Mouse (Mus musculus) midbrain, embryonic 14.5 days (tissue): ENCODE results near the gene Sparc. TPM values are rescaled to one million over a fixed set of nuclear protein-coding genes. Genes with fewer than 3 reads are reported as not detected.

Experiments
- ATAC-seq: fragments of 200-750 bp; cut with Nextera tagmentation; 2 replicates; pipeline ENCODE4 v1.8.0; 2017; ENCODE audit warnings: moderate number of reproducible peaks, moderate library complexity; ENCODE audit not compliant: low FRiP score, low TSS enrichment
- DNase-seq: peaks from one replicate; pipeline ENCODE4 v3.0.0-alpha.2; 2015
- H3K27ac ChIP-seq: fragments of 300-500 bp; sonication (generic); replicated peaks from 2 replicates; pipeline ENCODE4 v1.5.1; 2014; ENCODE audit warnings: mild to moderate bottlenecking, low read depth, low read length, moderate library complexity
- H3K27me3 ChIP-seq: fragments of 300-500 bp; sonication (generic); 2 replicates; pipeline ENCODE4 v1.6.1; 2014; ENCODE audit warnings: low read length, control low read depth, mixed read lengths; ENCODE audit not compliant: control insufficient read depth, insufficient read depth
- H3K36me3 ChIP-seq: fragments of 300-500 bp; sonication (generic); 2 replicates; pipeline ENCODE4 v1.6.1; 2014; ENCODE audit warnings: low read length, control low read depth; ENCODE audit not compliant: control insufficient read depth, insufficient read depth
- H3K4me1 ChIP-seq: fragments of 300-500 bp; sonication (generic); 2 replicates; pipeline ENCODE4 v1.6.1; 2014; ENCODE audit warnings: mild to moderate bottlenecking, antibody characterized with exemption, low read length, control low read depth; ENCODE audit not compliant: control insufficient read depth, insufficient read depth
- H3K4me2 ChIP-seq: fragments of 300-500 bp; sonication (generic); 2 replicates; pipeline ENCODE4 v1.6.1; 2014; ENCODE audit warnings: mild to moderate bottlenecking, low read length, moderate library complexity
- H3K4me3 ChIP-seq: fragments of 300-500 bp; sonication (generic); replicated peaks from 2 replicates; pipeline ENCODE4 v1.5.1; 2014; ENCODE audit warnings: low read depth, low read length
- H3K9ac ChIP-seq: fragments of 300-500 bp; sonication (generic); replicated peaks from 2 replicates; pipeline ENCODE4 v1.6.1; 2014; ENCODE audit warnings: mild to moderate bottlenecking, low read length, moderate library complexity
- H3K9me3 ChIP-seq: fragments of 300-500 bp; sonication (generic); 2 replicates; pipeline ENCODE4 v1.6.1; 2016; ENCODE audit warnings: low read length, control low read depth, mixed read lengths; ENCODE audit not compliant: control insufficient read depth
- WGBS: fragments of 180-500 bp; shearing (Covaris S2); extraction: QIAGEN DNeasy Blood & Tissue Kit; methylation state at CpG from one replicate; pipeline ENCODE4 v1.1.7; 2014; 5-methylcytosine and 5-hydroxymethylcytosine counted together
- polyA plus RNA-seq: library from polyadenylated mRNA; unstranded; fragments of >200 nt; fragmentation: Nextera tagmentation; extraction: Ambion mirVana; gene quantifications from 2 replicates; pipeline ENCODE4 v1.2.1, GENCODE M21; 2014

Sparc gene
- polyA plus RNA-seq, 1 experiment from 2014 or later: 427 TPM

DNA sequence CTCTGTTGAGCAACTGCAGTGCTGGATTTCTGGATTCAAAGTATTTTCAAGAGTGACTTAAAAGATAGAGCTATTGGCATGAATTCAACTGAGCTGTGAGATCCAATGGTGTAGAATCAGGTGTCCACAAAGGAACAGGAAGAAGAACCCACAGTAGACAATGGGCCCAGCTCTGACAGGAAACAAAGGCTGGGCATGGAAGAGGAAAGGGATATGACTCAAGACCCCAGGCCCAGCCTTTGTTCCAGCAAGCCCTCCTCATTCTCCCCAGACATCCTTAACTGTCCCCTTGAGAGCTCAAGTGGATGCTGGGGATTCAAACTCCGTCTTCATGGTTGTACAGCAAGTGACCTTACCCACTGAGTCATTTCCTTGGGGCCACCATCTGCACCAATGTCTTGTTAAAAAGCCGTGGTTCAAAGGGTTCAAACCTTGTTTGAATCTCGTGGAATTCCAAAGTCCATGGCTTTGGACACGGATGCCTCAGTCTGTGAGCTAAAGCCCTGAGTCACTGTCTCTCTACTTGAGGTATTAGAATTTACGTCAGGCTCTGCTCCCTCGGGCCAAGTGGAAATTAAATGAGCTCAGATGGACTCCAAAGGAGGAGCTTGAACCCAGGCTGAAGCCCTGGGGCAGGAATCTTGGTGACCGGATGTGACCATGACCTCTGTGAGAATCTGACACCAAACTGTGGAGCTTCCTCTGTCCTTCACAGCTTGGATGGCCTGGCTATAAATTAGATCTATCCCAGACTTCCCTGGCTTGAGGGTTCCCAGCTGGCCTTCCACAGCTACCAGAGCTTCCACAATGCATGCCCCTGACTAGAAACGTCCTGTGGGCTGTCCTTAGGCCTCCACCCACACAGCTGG is 17.1 kb downstream of the Sparc start:
- ATAC-seq (no peak), DNase-seq (no peak)
- H3K4me1 ChIP-seq: no peaks in the 10 kb centered on the region
- H3K27me3 ChIP-seq: no peaks in the 10 kb centered on the region
- WGBS: 84% methylated on average over 8 of the region's 8 CpGs
- H3K4me2 ChIP-seq: no peak overlapping the region
- H3K36me3 ChIP-seq: 0 out of 2 replicates have a peak, but pooled peaks cover 6% of the 10 kb centered on the region
- no peak overlapping the region for H3K9ac ChIP-seq
- no peaks in the 10 kb centered on the region for H3K9me3 ChIP-seq
- H3K27ac ChIP-seq: no peak overlapping the region
- no peak overlapping the region for H3K4me3 ChIP-seq

DNA sequence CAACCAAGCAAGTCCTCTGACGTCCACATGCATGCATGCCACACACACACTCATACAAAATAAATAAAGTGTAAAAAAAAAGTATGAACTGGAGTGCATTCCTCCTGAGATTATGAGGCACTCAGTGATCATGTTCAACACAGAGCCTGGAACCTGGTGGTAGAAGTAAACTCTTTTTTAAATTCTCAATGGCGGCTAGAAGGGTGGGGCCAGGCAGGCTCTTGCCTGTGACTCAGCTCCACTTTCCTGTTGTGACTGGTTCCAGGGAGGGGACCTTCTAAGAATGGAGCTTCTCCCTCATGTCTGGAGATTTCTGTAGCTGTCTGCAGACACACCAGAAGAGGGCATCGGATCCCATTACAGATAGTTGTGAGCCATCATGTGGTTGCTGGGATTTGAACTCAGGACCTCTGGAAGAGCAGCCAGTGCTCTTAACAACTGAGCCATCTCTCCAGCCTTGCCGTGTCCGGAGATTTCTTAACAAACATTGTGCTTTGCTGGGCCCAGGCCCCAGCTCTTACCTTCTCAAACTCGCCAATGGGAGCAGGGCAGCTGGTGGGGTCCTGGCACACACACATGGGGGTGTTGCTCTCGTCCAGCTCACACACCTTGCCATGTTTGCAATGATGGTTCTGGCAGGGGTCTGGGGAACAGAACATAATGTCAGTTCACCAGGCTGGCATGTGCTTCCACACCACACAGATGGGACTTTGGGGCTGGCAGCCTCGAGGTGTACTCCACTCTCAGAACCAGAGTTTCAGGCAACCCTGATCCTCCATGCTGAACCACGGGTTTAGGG is 18.1 kb downstream of the Sparc start:
- DNase-seq (no peak), ATAC-seq (no peak)
- Histone ChIP-seq H3K4me1 (no peaks in the 10 kb centered on the region), H3K4me2 (no peak overlapping the region), H3K27ac (no peak overlapping the region), H3K9ac (no peak overlapping the region), H3K36me3 (0 out of 2 replicates have a peak, but pooled peaks cover 6% of the 10 kb centered on the region), H3K27me3 (no peaks in the 10 kb centered on the region), H3K9me3 (no peaks in the 10 kb centered on the region), H3K4me3 (no peak overlapping the region)
- 88% methylated on average over 9 of the region's 9 CpGs for WGBS

DNA sequence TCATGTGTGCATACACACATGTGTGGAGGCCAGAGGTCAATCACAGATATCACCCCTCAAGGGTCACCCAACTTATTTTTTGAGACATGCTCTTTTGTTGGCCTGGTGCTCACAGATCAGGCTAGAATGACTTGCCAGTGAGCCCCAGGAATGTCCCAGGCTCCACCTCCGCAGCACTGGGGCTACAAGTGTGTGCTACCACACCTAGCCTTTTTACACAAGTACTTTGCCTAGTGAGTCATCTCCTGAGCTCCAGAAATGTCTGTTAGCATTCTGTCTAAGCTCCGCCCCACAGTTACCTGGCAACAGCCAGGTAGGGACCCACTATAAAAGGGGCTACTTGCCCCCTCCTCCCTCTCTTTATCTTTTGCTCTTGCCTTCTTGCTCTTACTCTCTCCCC is 22.1 kb downstream of the Sparc start:
- WGBS: 95% methylated on average over 2 of the region's 2 CpGs
- DNase-seq: no peak
- Histone ChIP-seq H3K4me2 (no peak overlapping the region), H3K9ac (no peak overlapping the region), H3K36me3 (peaks cover 6% of the 10 kb centered on the region; the same call in 1 of the 2 replicates), H3K27ac (no peak overlapping the region), H3K4me1 (no peaks in the 10 kb centered on the region), H3K9me3 (no peaks in the 10 kb centered on the region), H3K4me3 (no peak overlapping the region), H3K27me3 (no peaks in the 10 kb centered on the region)
- ATAC-seq: no peak

DNA sequence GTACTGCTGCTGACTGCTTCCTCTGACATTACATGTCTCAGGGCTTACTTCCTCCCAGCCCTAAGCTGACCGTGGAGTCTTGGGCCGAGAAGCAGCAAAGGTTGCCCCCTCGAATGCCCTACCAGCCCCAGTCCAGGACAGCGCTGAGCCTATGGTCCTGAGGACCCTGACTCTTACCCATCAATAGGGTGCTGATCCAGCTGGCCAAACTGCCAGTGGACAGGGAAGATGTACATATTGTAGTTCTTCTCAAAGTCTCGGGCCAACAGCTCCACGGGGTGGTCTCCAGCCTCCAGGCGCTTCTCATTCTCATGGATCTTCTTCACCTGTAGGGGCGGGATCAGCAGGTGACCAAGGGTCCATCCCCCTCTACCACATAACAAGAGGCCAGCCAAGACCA is 24.6 kb downstream of the Sparc start:
- no peak for DNase-seq
- ATAC-seq: no peak
- Histone ChIP-seq H3K27me3 (no peaks in the 10 kb centered on the region), H3K9ac (no peak overlapping the region), H3K4me3 (no peak overlapping the region), H3K27ac (no peak overlapping the region), H3K4me2 (no peak overlapping the region), H3K36me3 (peaks cover 5% of the 10 kb centered on the region; the same call in 1 of the 2 replicates), H3K9me3 (no peaks in the 10 kb centered on the region), H3K4me1 (no peaks in the 10 kb centered on the region)
- 93% methylated on average over 8 of the region's 8 CpGs for WGBS

DNA sequence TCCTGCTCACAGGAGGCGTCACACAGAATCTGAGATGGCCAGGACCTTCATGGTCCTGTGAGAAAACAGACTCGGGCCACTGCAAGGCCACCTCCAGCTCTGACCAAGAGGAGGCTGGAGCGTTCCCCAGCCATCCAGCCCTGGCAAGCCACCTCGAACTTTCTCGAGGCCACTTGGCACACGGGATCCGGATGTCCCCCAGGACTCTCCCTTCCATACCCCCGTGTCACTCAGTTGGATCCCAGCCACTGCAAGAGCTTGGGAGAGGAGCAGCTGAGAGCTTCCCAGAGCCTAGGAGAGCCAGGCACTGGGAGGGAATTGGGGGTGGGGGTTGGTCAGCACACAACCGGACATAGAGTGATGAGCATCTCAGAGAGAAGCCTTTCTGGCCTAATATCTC is 25.5 kb downstream of the Sparc start:
- Histone ChIP-seq H3K9me3 (no peaks in the 10 kb centered on the region), H3K27me3 (no peaks in the 10 kb centered on the region), H3K4me3 (no peak overlapping the region), H3K4me1 (no peaks in the 10 kb centered on the region), H3K9ac (no peak overlapping the region), H3K27ac (no peak overlapping the region), H3K36me3 (peaks cover 3% of the 10 kb centered on the region; the same call in 1 of the 2 replicates), H3K4me2 (no peak overlapping the region)
- ATAC-seq (no peak), DNase-seq (no peak)
- WGBS: 88% methylated on average over 9 of the region's 9 CpGs

DNA sequence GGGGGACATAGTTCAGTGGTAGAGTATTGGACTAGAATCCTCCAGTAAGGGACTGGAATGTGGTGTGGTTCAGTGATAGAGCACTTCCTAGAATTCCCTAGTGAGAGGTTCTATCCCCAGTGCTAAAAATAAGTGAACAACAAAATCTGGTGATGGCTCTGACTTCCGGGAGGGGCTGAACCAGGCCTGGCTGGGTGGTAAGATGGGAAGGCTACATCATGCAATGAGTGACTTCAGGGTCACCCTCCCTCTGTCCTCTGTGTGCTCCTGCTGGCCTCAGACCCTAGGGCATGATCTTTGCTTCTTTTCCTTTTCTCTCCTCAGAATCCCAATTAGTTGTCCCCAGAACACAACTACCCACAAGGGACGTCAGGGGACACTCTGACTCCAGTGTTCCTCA is 25.9 kb downstream of the Sparc start:
- Histone ChIP-seq H3K9ac (no peak overlapping the region), H3K4me2 (no peak overlapping the region), H3K27me3 (no peaks in the 10 kb centered on the region), H3K9me3 (no peaks in the 10 kb centered on the region), H3K4me3 (no peak overlapping the region), H3K36me3 (peaks cover 3% of the 10 kb centered on the region; the same call in 1 of the 2 replicates), H3K27ac (no peak overlapping the region), H3K4me1 (no peaks in the 10 kb centered on the region)
- ATAC-seq (no peak), DNase-seq (no peak)
- WGBS: 83% methylated on average over 2 of the region's 2 CpGs

DNA sequence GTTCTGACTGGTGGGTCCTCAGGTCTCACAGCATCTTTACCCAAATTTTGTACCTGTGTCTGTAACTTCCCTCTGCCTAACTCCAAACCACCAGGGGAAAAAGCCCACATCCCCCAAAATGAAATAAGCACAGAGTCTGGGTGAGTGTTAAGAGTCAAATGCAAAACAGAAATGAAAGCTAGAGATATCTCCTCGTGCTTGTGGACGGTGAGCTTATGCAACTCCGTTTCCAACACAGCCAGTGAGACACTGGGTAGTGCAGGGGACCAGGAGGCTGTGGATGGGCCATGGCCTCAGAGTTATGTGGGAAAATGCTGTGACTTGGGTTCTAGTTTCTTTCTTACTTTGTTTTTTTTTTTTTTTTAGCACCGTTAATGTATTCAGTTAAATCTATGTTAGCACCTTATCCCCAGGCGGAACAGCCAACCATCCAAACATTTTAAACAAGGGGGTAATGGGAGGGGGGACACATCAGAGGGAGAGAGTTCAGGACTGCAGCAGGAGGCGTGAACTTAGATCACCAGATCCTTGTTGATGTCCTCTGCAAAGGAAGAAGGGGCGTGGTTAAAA is 27.8 kb downstream of the Sparc start:
- Histone ChIP-seq H3K4me3 (no peak overlapping the region), H3K4me2 (no peak overlapping the region), H3K36me3 (peaks cover 3% of the 10 kb centered on the region; the same call in 1 of the 2 replicates), H3K4me1 (no peaks in the 10 kb centered on the region), H3K27me3 (no peaks in the 10 kb centered on the region), H3K9ac (no peak overlapping the region), H3K27ac (no peak overlapping the region), H3K9me3 (no peaks in the 10 kb centered on the region)
- no peak for DNase-seq
- ATAC-seq: no peak
- WGBS: 89% methylated on average over 7 of the region's 7 CpGs

DNA sequence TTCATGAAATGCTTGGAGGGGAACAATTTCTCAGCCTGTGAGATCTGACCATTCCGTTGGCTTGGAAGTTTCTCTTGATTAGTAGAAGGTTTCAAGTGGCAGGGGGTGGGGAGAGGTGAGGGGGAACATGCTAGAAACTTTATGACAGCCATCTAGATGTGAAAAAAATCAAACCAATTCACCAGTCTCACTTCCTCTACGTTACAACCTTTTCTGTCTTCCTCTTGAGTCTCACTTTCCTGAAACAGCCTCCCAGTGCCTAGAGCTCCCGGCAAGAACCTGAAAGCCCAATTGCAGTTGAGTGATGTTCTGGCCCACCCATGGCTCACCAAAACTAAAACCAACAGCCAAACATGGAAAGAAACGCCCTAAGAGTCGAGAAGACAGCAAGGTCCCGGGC is 28.4 kb downstream of the Sparc start:
- no peak for DNase-seq
- no peaks in the 10 kb centered on the region for H3K9me3 ChIP-seq
- H3K4me3 ChIP-seq: no peak overlapping the region
- H3K36me3 ChIP-seq: peaks cover 3% of the 10 kb centered on the region; the same call in 1 of the 2 replicates
- H3K27me3 ChIP-seq: no peaks in the 10 kb centered on the region
- WGBS: 88% methylated on average over 6 of the region's 6 CpGs
- no peak overlapping the region for H3K27ac ChIP-seq
- no peak overlapping the region for H3K4me2 ChIP-seq
- ATAC-seq: no peak
- H3K4me1 ChIP-seq: no peaks in the 10 kb centered on the region
- no peak overlapping the region for H3K9ac ChIP-seq
